Mouse (Mus musculus) bone marrow, adult 2 months (tissue): Measurements from ENCODE around the gene Nnat. TPM values are rescaled to one million over a fixed set of nuclear protein-coding genes. Genes with fewer than 3 reads are reported as not detected.

Source experiments
- H3K27ac ChIP-seq: fragments of 200-500 bp; 2 replicates; pipeline ENCODE4 v1.5.1; 2012; ENCODE audit warnings: low read depth, mild to moderate bottlenecking, control low read depth, inconsistent platforms, low read length; ENCODE audit not compliant: control insufficient read depth, poor library complexity, insufficient read depth
- H3K4me1 ChIP-seq: fragments of 200-500 bp; 2 replicates; pipeline ENCODE4 v1.6.1; 2011; ENCODE audit warnings: low read length; ENCODE audit not compliant: control insufficient read depth, insufficient read depth
- H3K4me3 ChIP-seq: fragments of 200-500 bp; replicated peaks from 2 replicates; pipeline ENCODE3; 2011; ENCODE audit warnings: mild to moderate bottlenecking, low read depth, low read length, control low read depth; ENCODE audit not compliant: control insufficient read depth
- CTCF ChIP-seq: fragments of 200-500 bp; IDR thresholded peaks from 2 replicates; pipeline ENCODE4 v1.5.1; 2011; ENCODE audit warnings: low read length, control low read depth; ENCODE audit not compliant: control insufficient read depth, insufficient read depth
- POLR2A ChIP-seq: fragments of 200-500 bp; IDR thresholded peaks from 2 replicates; pipeline ENCODE4 v1.6.1; 2011; ENCODE audit warnings: low read depth, mild to moderate bottlenecking, control low read depth, low read length, borderline replicate concordance; ENCODE audit not compliant: control insufficient read depth
- WGBS: fragments of 180-500 bp; shearing (Covaris S2); methylation state at CpG from one replicate; pipeline ENCODE4 v1.1.7; 2018; 5-methylcytosine and 5-hydroxymethylcytosine counted together
- polyA plus RNA-seq: library from polyadenylated mRNA; stranded (reverse); fragments of >200 nt; gene quantifications from 2 replicates; pipeline ENCODE4 v1.2.4, GENCODE M21; 2011; ENCODE audit warnings: low replicate concordance; ENCODE audit not compliant: missing spikeins, insufficient read depth, insufficient read length

Nnat gene
- polyA plus RNA-seq, 1 experiment = not detected

- Histone ChIP-seq H3K4me3 (no peak overlapping the region), H3K4me1 (no peaks in the 10 kb centered on the region), H3K27ac (no peak overlapping the region)
- 88% methylated on average over 4 of the region's 4 CpGs for WGBS
- no peak for TF ChIP-seq POLR2A
- TF ChIP-seq CTCF = no peak
These were observed 17.5 kb upstream of the Nnat start for GRCm38 (mm10) chr2:157542415-157542814.

DNA sequence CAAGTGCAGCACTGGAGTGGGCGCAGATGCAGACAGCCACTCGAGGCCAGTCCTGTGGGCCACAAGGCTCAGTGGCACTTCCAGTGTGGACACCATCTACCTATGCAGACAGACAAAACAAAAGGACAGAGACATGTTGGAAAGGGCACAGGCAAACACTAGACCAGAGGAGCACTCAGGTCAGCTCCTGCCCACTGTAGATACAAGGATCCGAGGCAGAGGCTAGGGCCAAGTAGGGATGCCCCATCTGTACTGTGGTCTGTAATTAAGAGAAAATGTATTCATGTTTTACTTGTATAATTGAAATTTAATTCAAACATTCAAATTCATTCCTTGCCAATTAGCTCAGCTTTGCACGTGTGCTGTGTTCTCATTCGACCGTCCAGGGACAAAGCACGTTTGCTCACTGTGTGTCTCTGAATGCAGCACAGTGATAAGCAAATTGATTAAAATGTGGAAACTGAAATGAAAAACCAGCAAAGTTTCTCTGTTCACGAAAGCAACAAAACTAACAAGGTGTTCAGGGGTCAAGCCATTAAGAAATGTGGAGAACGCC is 15.5 kb upstream of the Nnat start:
- Histone ChIP-seq H3K4me3 (no peak overlapping the region), H3K4me1 (no peaks in the 10 kb centered on the region), H3K27ac (no peak overlapping the region)
- 87% methylated on average over 9 of the region's 9 CpGs for WGBS
- TF ChIP-seq CTCF (no peak), POLR2A (no peak)

DNA sequence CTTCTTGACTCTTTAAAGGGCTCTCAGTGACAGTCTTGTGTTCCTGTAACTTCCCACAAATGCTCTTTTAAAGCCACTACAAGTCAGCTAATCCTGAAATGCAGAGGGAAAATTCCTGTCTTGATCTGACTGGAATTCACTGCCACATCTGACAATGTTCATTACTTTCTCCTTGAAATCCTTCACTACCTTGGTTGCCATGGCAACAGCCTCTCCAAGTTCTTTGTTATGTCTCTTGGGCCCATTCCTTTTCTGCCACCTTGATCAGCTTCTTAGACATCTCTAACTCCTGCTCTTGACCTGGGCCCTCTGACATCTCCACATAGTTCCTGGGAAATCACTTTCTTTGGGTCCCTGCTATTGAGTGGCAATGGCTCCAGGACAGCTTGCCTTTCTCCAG is 13.2 kb upstream of the Nnat start:
- no peak overlapping the region for H3K4me3 ChIP-seq
- H3K27ac ChIP-seq = no peak overlapping the region
- H3K4me1 ChIP-seq = no peaks in the 10 kb centered on the region
- no peak for TF ChIP-seq CTCF
- no peak for TF ChIP-seq POLR2A

DNA sequence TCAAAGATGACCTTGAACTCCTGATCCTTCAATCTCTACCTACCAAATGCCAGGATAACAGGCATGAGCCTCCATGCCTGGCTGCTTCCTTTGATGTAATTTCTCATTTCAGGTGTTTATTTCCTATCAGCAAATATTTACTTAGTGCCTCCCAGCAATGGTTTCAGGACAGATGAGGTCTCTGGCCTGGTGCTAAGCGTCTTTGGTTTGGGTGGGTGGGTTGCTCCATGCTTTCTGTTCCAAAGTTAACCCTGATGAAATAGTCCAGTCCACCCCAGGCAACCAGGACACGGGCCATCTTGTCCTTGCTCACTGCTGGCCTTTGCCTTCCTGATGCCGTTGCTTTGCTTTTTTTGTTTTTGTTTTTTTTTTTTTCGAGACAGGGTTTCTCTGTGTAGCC is 9.6 kb upstream of the Nnat start:
- no peaks in the 10 kb centered on the region for H3K4me1 ChIP-seq
- H3K27ac ChIP-seq = no peak overlapping the region
- H3K4me3 ChIP-seq = no peak overlapping the region
- 82% methylated on average over 4 of the region's 4 CpGs for WGBS
- TF ChIP-seq CTCF (no peak), POLR2A (no peak)

GRCm38 (mm10) chr2:157552158-157552886 is 7.6 kb upstream of the Nnat start:
- Histone ChIP-seq H3K4me1 (no peaks in the 10 kb centered on the region), H3K4me3 (no peak overlapping the region), H3K27ac (no peak overlapping the region)
- TF ChIP-seq CTCF (no peak), POLR2A (no peak)
- WGBS = 73% methylated on average over 10 of the region's 10 CpGs

DNA sequence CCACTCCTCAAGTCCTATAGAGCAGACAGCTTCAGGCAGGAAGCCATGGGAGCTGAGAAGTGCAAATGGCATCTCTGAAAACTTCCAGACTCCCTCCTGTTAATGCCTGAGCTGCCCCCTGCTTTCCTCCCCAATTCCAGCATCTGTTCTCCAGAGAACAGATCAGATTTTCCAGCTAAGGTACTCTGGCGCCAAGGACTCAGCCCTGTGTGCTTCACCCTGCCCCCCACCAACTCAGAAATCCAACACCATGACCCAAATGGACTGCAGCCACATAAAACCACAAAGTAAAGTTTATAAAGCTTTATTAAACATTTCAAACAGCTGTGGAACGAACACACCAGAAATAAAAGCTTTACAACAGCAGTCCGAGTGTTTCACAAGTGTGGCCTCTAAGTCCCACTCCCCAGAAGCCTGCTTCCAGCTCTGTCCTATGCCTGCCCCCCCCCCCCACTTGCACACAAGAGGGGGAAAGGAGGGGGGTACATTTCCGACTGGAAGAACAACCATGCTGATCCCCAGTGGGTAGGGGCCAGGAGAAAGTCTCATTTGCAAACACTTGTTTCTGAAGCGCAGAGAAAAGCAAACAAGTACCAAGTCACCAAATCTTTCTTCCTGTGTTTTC is 3.7 kb upstream of the Nnat start:
- TF ChIP-seq POLR2A (no peak), CTCF (no peak)
- WGBS = 81% methylated on average over 5 of the region's 5 CpGs

GRCm38 (mm10) chr2:157558051-157558450 is 1.8 kb upstream of the Nnat start:
- 78% methylated on average over 9 of the region's 9 CpGs for WGBS
- Histone ChIP-seq H3K4me3 (no peak overlapping the region), H3K4me1 (no peaks in the 10 kb centered on the region; the same call in 1 of the 2 replicates), H3K27ac (no peak overlapping the region)
- no peak for TF ChIP-seq CTCF
- no peak for TF ChIP-seq POLR2A

More for the DNA sequence above, 3.7 kb upstream of the Nnat start:
- Histone ChIP-seq H3K27ac (no peak overlapping the region), H3K4me1 (no peaks in the 10 kb centered on the region), H3K4me3 (no peak overlapping the region)

DNA sequence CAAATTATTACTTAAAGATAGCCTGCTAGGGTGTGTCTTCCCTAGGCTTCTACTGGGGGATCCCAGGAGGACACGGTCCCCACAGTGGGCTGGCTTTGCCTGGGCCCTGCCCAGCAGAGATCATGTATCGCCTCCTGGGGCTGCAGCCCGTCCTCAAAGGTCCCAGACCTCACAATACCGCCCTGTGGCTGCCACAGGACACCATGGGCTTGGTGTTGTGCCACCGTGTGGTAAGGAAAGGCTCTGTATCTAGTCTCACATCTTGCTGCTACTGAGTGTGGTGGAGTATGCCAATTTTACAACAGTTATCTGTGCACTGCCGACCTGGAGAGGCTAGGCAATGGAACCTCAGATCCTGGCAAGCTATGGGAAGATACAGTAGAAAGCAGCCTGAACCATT is 1.4 kb upstream of the Nnat start:
- no peak overlapping the region for H3K27ac ChIP-seq
- H3K4me3 ChIP-seq = no peak overlapping the region
- 61% methylated on average over 6 of the region's 6 CpGs for WGBS
- no peaks in the 10 kb centered on the region; the same call in 1 of the 2 replicates for H3K4me1 ChIP-seq
- TF ChIP-seq POLR2A (no peak), CTCF (no peak)

DNA sequence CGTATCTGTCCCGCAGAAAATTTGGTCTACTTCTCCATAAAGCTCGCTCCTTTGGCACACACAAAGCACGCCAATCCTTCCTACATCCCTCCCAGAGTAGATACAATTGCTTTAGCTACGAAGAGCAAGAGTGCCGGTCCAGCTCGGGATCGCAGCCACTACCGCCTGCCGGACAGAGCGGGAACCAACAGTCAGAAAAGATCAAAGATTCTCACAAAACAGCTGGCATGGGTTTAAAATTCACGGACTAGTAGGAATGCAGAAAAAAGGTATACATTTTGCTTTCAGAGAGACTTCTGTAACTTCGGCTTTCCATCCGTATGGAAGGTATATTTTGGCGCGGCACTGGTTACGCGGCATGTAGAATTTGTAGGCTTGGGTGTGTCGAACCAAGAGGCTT is 438 bp upstream of the Nnat start:
- WGBS = 73% methylated on average over 19 of the region's 19 CpGs
- no peaks in the 10 kb centered on the region; the same call in 1 of the 2 replicates for H3K4me1 ChIP-seq
- no peak overlapping the region for H3K4me3 ChIP-seq
- TF ChIP-seq CTCF (no peak), POLR2A (no peak)
- no peak overlapping the region for H3K27ac ChIP-seq
